Mouse (Mus musculus): Measurements from ENCODE around the gene Lama1. TPM values are rescaled to one million over a fixed set of nuclear protein-coding genes. Genes with fewer than 3 reads are reported as not detected.

The Lama1 gene
- polyA plus RNA-seq, 2 experiments: 0.57 to 1.1 TPM

GRCm38 (mm10) chr17:67864912-67865311, 167.9 kb downstream of the Lama1 start:
- Histone ChIP-seq H3K4me1 (replicated peaks; ENCODE audit: control insufficient read depth in 2 of 2, insufficient read depth in 2 of 2, low read length in 1 of 2) (no peaks in the 10 kb centered on the region), H3K4me2 (ENCODE audit: low read depth) (no peak overlapping the region), H3K9me3 (ENCODE audit: control insufficient read depth, low read length) (no peaks in the 10 kb centered on the region; the same call in 1 of the 2 replicates), H3K27ac (no peak overlapping the region), H3K4me3 (ENCODE audit: insufficient read depth in 1 of 2, low read depth in 2 of 2, low read length in 2 of 2) (no peak overlapping the region), H3K27me3 (ENCODE audit: control insufficient read depth, insufficient read depth, low read length) (no peaks in the 10 kb centered on the region), H3K36me3 (replicated peaks; ENCODE audit: control insufficient read depth, insufficient read depth, low read depth) (no peaks in the 10 kb centered on the region), H3K9ac (replicated peaks) (no peak overlapping the region)
- no peak for DNase-seq (ENCODE audit: low read depth in 3 of 3, low spot score in 3 of 3)
- WGBS (ENCODE audit: insufficient replicate concordance): 55% methylated on average over 3 of the region's 3 CpGs
- ATAC-seq (ENCODE audit: insufficient read depth): no peak
- TF ChIP-seq CTCF (IDR thresholded peaks at IDR 0.05; ENCODE audit: low read depth) (no peak), EP300 (IDR thresholded peaks at IDR 0.05; ENCODE audit: low read depth) (no peak)

GRCm38 (mm10) chr17:67866026-67866425, 169.0 kb downstream of the Lama1 start:
- WGBS (ENCODE audit: insufficient replicate concordance): 72% methylated on average over 9 of the region's 9 CpGs
- Histone ChIP-seq H3K27ac (no peak overlapping the region), H3K4me3 (ENCODE audit: insufficient read depth in 1 of 2, low read depth in 2 of 2, low read length in 2 of 2) (no peak overlapping the region), H3K36me3 (replicated peaks; ENCODE audit: control insufficient read depth, insufficient read depth, low read depth) (no peaks in the 10 kb centered on the region), H3K4me2 (ENCODE audit: low read depth) (no peak overlapping the region), H3K4me1 (replicated peaks; ENCODE audit: control insufficient read depth in 2 of 2, insufficient read depth in 2 of 2, low read length in 1 of 2) (no peaks in the 10 kb centered on the region), H3K27me3 (ENCODE audit: control insufficient read depth, insufficient read depth, low read length) (no peaks in the 10 kb centered on the region), H3K9me3 (ENCODE audit: control insufficient read depth, low read length) (no peaks in the 10 kb centered on the region; the same call in 1 of the 2 replicates), H3K9ac (replicated peaks) (no peak overlapping the region)
- no peak for TF ChIP-seq CTCF (IDR thresholded peaks at IDR 0.05; ENCODE audit: low read depth)
- ATAC-seq (ENCODE audit: insufficient read depth) (no peak), DNase-seq (ENCODE audit: low read depth in 3 of 3, low spot score in 3 of 3) (no peak)

GRCm38 (mm10) chr17:67866541-67867241, 169.6 kb downstream of the Lama1 start:
- DNase-seq (ENCODE audit: low read depth in 3 of 3, low spot score in 3 of 3) (no peak), ATAC-seq (ENCODE audit: insufficient read depth) (no peak)
- no peaks in the 10 kb centered on the region for H3K4me1 ChIP-seq (replicated peaks; ENCODE audit: control insufficient read depth in 2 of 2, insufficient read depth in 2 of 2, low read length in 1 of 2)
- H3K9ac ChIP-seq (replicated peaks): no peak overlapping the region
- no peak overlapping the region for H3K4me2 ChIP-seq (ENCODE audit: low read depth)
- no peak overlapping the region for H3K4me3 ChIP-seq (ENCODE audit: insufficient read depth in 1 of 2, low read depth in 2 of 2, low read length in 2 of 2)
- TF ChIP-seq EP300 (IDR thresholded peaks at IDR 0.05; ENCODE audit: low read depth) (no peak), CTCF (IDR thresholded peaks at IDR 0.05; ENCODE audit: low read depth) (no peak)
- no peaks in the 10 kb centered on the region for H3K36me3 ChIP-seq (replicated peaks; ENCODE audit: control insufficient read depth, insufficient read depth, low read depth)
- no peaks in the 10 kb centered on the region for H3K27me3 ChIP-seq (ENCODE audit: control insufficient read depth, insufficient read depth, low read length)
- no peak overlapping the region for H3K27ac ChIP-seq
- H3K9me3 ChIP-seq (ENCODE audit: control insufficient read depth, low read length): no peaks in the 10 kb centered on the region; the same call in 1 of the 2 replicates
- WGBS (ENCODE audit: insufficient replicate concordance): 71% methylated on average over 20 of the region's 20 CpGs

GRCm38 (mm10) chr17:67869731-67870601, 172.9 kb downstream of the Lama1 start:
- Histone ChIP-seq H3K4me2 (ENCODE audit: low read depth) (no peak overlapping the region), H3K36me3 (replicated peaks; ENCODE audit: control insufficient read depth, insufficient read depth, low read depth) (no peaks in the 10 kb centered on the region), H3K9me3 (ENCODE audit: control insufficient read depth, low read length) (no peaks in the 10 kb centered on the region; the same call in 1 of the 2 replicates), H3K4me3 (ENCODE audit: insufficient read depth in 1 of 2, low read depth in 2 of 2, low read length in 2 of 2) (no peak overlapping the region), H3K27me3 (ENCODE audit: control insufficient read depth, insufficient read depth, low read length) (no peaks in the 10 kb centered on the region), H3K4me1 (replicated peaks; ENCODE audit: control insufficient read depth in 2 of 2, insufficient read depth in 2 of 2, low read length in 1 of 2) (no peaks in the 10 kb centered on the region), H3K27ac (no peak overlapping the region), H3K9ac (replicated peaks) (no peak overlapping the region)
- DNase-seq (ENCODE audit: low read depth in 3 of 3, low spot score in 3 of 3) (peak in 1 of 3 experiments; percentile 7), ATAC-seq (ENCODE audit: insufficient read depth) (no peak)
- TF ChIP-seq CTCF (IDR thresholded peaks at IDR 0.05; ENCODE audit: low read depth): peak; percentile 63
- no peak for TF ChIP-seq EP300 (IDR thresholded peaks at IDR 0.05; ENCODE audit: low read depth)
- 60% methylated on average over 23 of the region's 23 CpGs for WGBS (ENCODE audit: insufficient replicate concordance)

Other genes with a start within 250 kb of the Lama1 start
- gene Lrrc30, start 64.5 kb upstream of the Lama1 start, polyA plus RNA-seq (2012; rRNA removed): not detected in 2 replicates
- gene Lrrc30, start 64.5 kb upstream of the Lama1 start, polyA plus RNA-seq (2014; fragmentation: Nextera tagmentation; extraction: Ambion mirVana): not detected in 2 replicates

All from liver, embryonic 14.5 days (tissue).